11 mouse cellular contexts compared by ENCODE assay signal in the genomic region with DNA sequence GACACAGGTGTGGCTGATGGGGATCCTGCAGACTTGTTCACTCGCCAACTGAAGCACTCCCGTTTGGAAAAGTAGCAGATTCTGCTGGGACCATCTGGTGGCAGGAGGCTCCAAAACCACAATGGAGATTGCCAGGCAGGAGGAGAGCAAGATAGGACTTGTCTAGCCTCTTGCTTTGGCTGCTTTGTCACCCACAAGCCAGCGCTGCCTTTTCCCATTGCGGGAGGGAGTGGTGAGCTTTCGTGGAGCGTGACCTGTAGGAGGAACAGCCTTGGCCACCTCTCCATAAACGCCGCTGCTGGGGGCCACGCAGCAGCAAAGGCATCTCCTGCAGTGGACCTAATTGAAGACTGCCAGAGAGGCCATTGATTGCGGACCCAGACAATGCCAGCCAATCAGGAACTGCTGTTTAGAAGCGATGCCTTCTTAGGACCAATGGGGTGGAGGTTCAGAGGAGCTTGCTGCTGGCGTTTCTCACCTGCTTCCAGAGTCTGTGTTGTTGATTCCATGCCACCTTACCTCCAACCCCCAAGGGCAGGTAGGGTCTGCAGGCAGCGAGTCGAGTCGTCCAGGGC.
A peak's percentile ranks its signal among the peaks of the same experiment; 100 is the strongest.
DNase-seq lines count a peak whose midpoint lies in the region; ATAC-seq and TF ChIP-seq lines count a peak whose summit lies in the region.
"Had no signal": no experiment of that assay in that cellular context is flagged by ENCODE, and none has a peak within 500 bp of the region (broad histone marks: within the 10 kb centered on the region; RNA-seq: fewer than 3 reads in every experiment).

No protein-coding gene starts in this region.

- 35% methylated on average over 15 of the region's 15 CpGs for WGBS in hindbrain, embryonic 11.5 days
- WGBS in hindbrain, embryonic 14.5 days, result 31% methylated on average over 15 of the region's 15 CpGs
- WGBS in embryonic facial prominence, embryonic 15.5 days, result 34% methylated on average over 15 of the region's 15 CpGs
- 31% methylated on average over 15 of the region's 15 CpGs for WGBS in midbrain, embryonic 11.5 days
- 74% methylated on average over 15 of the region's 15 CpGs for WGBS in lung, adult 2 months

- DNase-seq in hindbrain, embryonic 11.5 days (ENCODE audit: low spot score), result peak; percentile 25
- no peak for DNase-seq in hindbrain, embryonic 14.5 days (ENCODE audit: low spot score)
- peak; percentile 83 for DNase-seq in brain, adult 2 months (ENCODE audit: low read depth, low spot score)
- DNase-seq in midbrain, embryonic 11.5 days (ENCODE audit: low spot score, missing footprints), result no peak
- DNase-seq in right cerebral cortex, postnatal 25 days, result no peak
- DNase-seq in lung, adult 2 months, result no peak
- no peak for DNase-seq in gastrocnemius, adult 18-20 months (ENCODE audit: low spot score)
- DNase-seq: heart, adult 2 months had no signal

- H3K9me3 ChIP-seq in hindbrain, embryonic 11.5 days (ENCODE audit: control insufficient read depth, low read length), result no peaks in the 10 kb centered on the region
- H3K9me3 ChIP-seq in hindbrain, embryonic 14.5 days (ENCODE audit: control insufficient read depth, low read length), result no peaks in the 10 kb centered on the region
- no peaks in the 10 kb centered on the region for H3K9me3 ChIP-seq in embryonic facial prominence, embryonic 15.5 days (replicated peaks)
- no peaks in the 10 kb centered on the region for H3K9me3 ChIP-seq in midbrain, embryonic 11.5 days (ENCODE audit: control insufficient read depth, low read length)
- H3K9me3 ChIP-seq: stomach, embryonic 15.5 days had no signal

- no peak for TF ChIP-seq CTCF in lung, adult 2 months (IDR thresholded peaks at IDR 0.05; ENCODE audit: insufficient read depth, low read length)

- H3K27ac ChIP-seq in hindbrain, embryonic 11.5 days (ENCODE audit: low read depth, low read length), result no peak overlapping the region
- no peak overlapping the region for H3K27ac ChIP-seq in hindbrain, embryonic 14.5 days
- H3K27ac ChIP-seq in embryonic facial prominence, embryonic 15.5 days (replicated peaks), result no peak overlapping the region
- H3K27ac ChIP-seq in midbrain, embryonic 11.5 days (ENCODE audit: low read depth, low read length), result 0 out of 2 replicates have a peak overlapping the region, but pooled peaks have one; percentile 17
- H3K27ac ChIP-seq: heart, adult 2 months; stomach, embryonic 15.5 days had no signal

- no peaks in the 10 kb centered on the region for H3K36me3 ChIP-seq in hindbrain, embryonic 11.5 days (ENCODE audit: control insufficient read depth, insufficient read depth, low read length)
- no peaks in the 10 kb centered on the region for H3K36me3 ChIP-seq in hindbrain, embryonic 14.5 days (replicated peaks; ENCODE audit: control insufficient read depth, insufficient read depth)
- H3K36me3 ChIP-seq in embryonic facial prominence, embryonic 15.5 days, result no peaks in the 10 kb centered on the region
- no peaks in the 10 kb centered on the region for H3K36me3 ChIP-seq in midbrain, embryonic 11.5 days (ENCODE audit: control insufficient read depth, insufficient read depth, low read length)
- H3K36me3 ChIP-seq: stomach, embryonic 15.5 days had no signal

- H3K27me3 ChIP-seq in hindbrain, embryonic 11.5 days (ENCODE audit: control insufficient read depth, insufficient read depth, low read length), result peaks cover 28% of the 10 kb centered on the region
- H3K27me3 ChIP-seq in hindbrain, embryonic 14.5 days (ENCODE audit: control insufficient read depth, insufficient read depth, low read length), result peaks cover 16% of the 10 kb centered on the region; the same call in 1 of the 2 replicates
- H3K27me3 ChIP-seq in embryonic facial prominence, embryonic 15.5 days, result 0 out of 2 replicates have a peak, but pooled peaks cover 10% of the 10 kb centered on the region
- H3K27me3 ChIP-seq in midbrain, embryonic 11.5 days (ENCODE audit: control insufficient read depth, insufficient read depth, low read length), result peaks cover 60% of the 10 kb centered on the region

- no peak overlapping the region for H3K4me2 ChIP-seq in hindbrain, embryonic 11.5 days (replicated peaks; ENCODE audit: low read depth, low read length)
- no peak overlapping the region; the same call in 1 of the 2 replicates for H3K4me2 ChIP-seq in hindbrain, embryonic 14.5 days (replicated peaks)
- H3K4me2 ChIP-seq in embryonic facial prominence, embryonic 15.5 days (replicated peaks), result peak overlapping the region; percentile 27; the same call in 1 of the 2 replicates
- no peak overlapping the region; the same call in 1 of the 2 replicates for H3K4me2 ChIP-seq in midbrain, embryonic 11.5 days
- H3K4me2 ChIP-seq: stomach, embryonic 15.5 days had no signal

- no peak overlapping the region for H3K4me3 ChIP-seq in hindbrain, embryonic 11.5 days (ENCODE audit: low read depth, low read length)
- H3K4me3 ChIP-seq in hindbrain, embryonic 14.5 days (replicated peaks; ENCODE audit: low read length), result no peak overlapping the region
- H3K4me3 ChIP-seq in embryonic facial prominence, embryonic 15.5 days (replicated peaks), result no peak overlapping the region
- H3K4me3 ChIP-seq in midbrain, embryonic 11.5 days (ENCODE audit: low read depth, low read length), result no peak overlapping the region
- H3K4me3 ChIP-seq in lung, adult 2 months (replicated peaks; ENCODE audit: extremely low read depth, low read depth, low read length), result no peak overlapping the region
- H3K4me3 ChIP-seq: heart, adult 2 months; stomach, embryonic 15.5 days had no signal

- no peak overlapping the region for H3K9ac ChIP-seq in hindbrain, embryonic 11.5 days (ENCODE audit: low read depth, low read length)
- H3K9ac ChIP-seq in hindbrain, embryonic 14.5 days, result no peak overlapping the region
- no peak overlapping the region for H3K9ac ChIP-seq in embryonic facial prominence, embryonic 15.5 days
- no peak overlapping the region; the same call in 1 of the 2 replicates for H3K9ac ChIP-seq in midbrain, embryonic 11.5 days (ENCODE audit: low read length)
- H3K9ac ChIP-seq: stomach, embryonic 15.5 days had no signal

- no peak for TF ChIP-seq POLR2A in lung, adult 2 months (IDR thresholded peaks at IDR 0.05; ENCODE audit: borderline replicate concordance, extremely low read depth, low read depth, low read length)

- H3K4me1 ChIP-seq in hindbrain, embryonic 11.5 days (replicated peaks; ENCODE audit: control insufficient read depth, insufficient read depth, low read length), result peaks cover 33% of the 10 kb centered on the region
- peaks cover 51% of the 10 kb centered on the region for H3K4me1 ChIP-seq in hindbrain, embryonic 14.5 days (replicated peaks; ENCODE audit: control insufficient read depth, insufficient read depth, low read length)
- peaks cover 62% of the 10 kb centered on the region for H3K4me1 ChIP-seq in embryonic facial prominence, embryonic 15.5 days
- H3K4me1 ChIP-seq in midbrain, embryonic 11.5 days (ENCODE audit: control insufficient read depth, insufficient read depth, low read length), result peaks cover 50% of the 10 kb centered on the region
- no peaks in the 10 kb centered on the region for H3K4me1 ChIP-seq in lung, adult 2 months (ENCODE audit: control insufficient read depth, insufficient read depth, low read length)

- no peak for ATAC-seq in hindbrain, embryonic 11.5 days (ENCODE audit: low FRiP score)
- no peak for ATAC-seq in hindbrain, embryonic 14.5 days (ENCODE audit: low FRiP score)
- no peak for ATAC-seq in embryonic facial prominence, embryonic 15.5 days (ENCODE audit: insufficient number of reproducible peaks, low FRiP score, low TSS enrichment, low read depth)
- no peak for ATAC-seq in midbrain, embryonic 11.5 days (ENCODE audit: low FRiP score)
- ATAC-seq: inflammation-experienced regulatory T-cells, adult 6 months had no signal

Comparison
In these comparisons a context has a peak if more than half of its experiments do, and no peak if none do; other contexts are left out.
1. DNase-seq: peak in hindbrain, embryonic 11.5 days (single experiment) and brain, adult 2 months (single experiment); none in hindbrain, embryonic 14.5 days (single experiment), midbrain, embryonic 11.5 days (single experiment), right cerebral cortex, postnatal 25 days (single experiment), lung, adult 2 months (single experiment) and gastrocnemius, adult 18-20 months (single experiment).